Mouse (Mus musculus): Measurements from ENCODE around the gene Il27ra. TPM values are rescaled to one million over a fixed set of nuclear protein-coding genes. Genes with fewer than 3 reads are reported as not detected.

Gene Il27ra
- polyA plus RNA-seq, 2 experiments from 2014 or later: 261 to 389 TPM

DNA sequence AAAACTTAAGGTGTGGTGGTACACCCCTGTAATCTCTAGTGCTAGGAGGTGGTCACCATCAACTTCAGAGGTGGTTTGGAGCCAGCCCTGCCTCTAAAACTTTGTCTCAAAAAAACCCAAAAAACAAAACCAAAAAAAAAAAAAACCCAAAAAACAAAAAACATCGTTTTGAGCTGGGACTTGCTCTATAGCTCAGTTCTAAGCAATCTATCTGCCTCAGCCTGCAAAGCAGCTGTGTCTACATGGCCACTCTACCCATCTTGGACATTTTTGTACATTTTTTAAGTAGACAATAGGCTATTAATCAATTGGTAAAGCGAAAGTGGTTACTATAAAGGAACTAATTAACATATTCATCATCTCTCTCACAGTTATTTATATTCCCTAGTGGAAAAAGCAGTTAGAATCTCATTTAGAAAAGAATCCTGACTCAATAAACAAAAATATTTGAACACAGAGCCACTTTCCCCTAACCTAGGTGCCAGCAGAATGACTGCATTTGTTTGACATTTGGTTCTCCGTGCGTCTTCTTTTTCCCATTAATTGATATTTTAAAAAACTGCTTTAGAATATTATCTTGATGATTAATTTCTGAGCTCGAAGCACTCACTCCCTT, 23.2 kb upstream of the Il27ra start:
- ATAC-seq: no peak

DNA sequence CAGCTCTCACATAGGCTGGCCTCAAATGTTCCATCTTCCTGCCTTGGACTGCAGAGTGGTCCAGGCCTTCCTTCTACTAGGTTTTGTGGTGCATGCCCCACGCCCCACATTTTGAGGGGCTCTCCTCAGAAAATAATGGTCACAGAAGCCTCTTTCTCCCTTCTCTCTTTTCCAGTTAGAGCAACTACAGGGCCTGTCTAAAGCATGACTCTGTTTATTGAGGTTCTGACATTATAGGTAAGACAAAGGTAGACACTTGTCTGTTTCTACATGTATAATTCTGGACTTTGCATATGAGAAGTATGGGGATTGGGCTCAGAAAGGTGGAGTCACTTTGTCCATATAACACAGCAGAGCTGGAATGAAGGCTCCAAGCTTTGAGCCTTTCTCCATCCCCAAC, 22.6 kb upstream of the Il27ra start, which contains the start of gene Gm10643:
Gm10643 (minus strand) TSS at position 101 of the 400 bp plus-strand sequence.
- ATAC-seq: no peak

DNA sequence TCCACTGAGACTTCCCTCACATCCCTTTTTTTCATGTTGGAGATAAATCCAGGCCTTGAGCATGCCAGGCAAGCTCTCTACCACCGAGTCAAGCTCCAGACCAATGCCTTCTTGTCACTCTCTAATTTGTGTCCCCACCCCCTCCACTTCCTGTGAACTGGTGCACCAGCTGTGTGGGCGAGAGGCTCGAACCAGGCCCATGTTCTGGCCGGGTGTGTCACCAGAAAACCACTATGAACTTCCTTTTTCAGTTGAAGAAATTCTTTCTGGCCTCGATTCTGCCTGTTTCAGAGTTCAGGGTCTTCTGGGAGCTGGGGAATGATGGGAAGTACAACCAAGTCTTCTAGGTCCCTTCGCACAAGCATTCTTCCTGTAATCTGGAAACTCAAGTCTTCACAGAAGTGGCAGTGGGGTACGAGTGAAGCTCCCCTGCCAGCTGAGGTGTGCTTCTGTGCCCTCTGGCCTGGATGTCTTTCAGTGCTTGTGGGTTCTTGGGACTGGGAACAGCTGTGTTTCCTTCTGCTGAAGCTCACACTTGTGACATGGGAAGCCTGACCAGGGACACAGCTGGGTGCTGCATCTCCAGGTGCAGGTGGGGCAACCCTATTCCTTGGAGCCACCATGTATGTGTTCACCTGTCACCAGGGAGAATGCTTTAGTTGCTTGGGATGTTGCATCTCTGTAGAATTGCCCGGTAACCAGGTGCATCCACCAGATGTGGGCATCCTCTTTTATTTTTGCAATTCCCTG, 21.6 kb upstream of the Il27ra start:
- ATAC-seq: peak; percentile 26

DNA sequence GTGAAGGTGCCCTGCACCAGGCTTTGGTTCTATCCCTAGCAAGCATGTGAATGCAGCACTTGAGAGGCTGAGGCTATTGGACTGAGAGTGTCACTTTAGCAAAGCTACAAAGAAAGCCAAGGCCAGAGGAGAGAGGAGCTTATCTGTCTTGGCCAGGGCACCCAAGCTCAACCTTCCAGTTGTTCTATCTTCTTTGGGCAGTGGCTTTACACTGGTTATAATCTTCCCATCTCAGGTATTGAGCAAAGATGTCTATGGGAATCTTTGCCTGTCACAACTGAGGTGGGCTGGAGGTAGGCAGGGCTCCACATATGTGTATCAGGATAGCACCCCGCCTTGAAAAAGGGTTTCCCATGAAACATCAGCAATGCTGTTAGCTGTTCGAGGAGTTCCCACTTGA, 17.9 kb upstream of the Il27ra start:
- no peak for ATAC-seq

DNA sequence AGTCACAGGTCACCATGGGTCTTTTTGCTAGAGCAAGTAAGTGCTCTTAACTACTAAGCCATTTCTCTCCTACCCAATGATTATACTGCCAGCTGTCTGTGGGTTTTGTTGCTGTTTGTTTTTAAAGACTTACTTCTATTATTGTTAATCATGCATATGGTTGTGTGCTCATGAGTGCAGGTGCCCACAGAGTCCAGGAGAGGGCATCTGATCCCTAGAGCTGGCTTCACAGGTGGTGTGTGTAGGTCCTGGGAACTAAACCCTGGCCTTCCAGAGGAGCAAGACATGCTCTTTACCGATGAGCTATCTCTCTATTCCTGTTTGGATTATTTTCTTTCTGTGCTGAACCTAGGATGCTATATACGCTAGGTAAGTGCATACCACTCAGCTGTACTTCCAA, 16.8 kb upstream of the Il27ra start:
- no peak for ATAC-seq

DNA sequence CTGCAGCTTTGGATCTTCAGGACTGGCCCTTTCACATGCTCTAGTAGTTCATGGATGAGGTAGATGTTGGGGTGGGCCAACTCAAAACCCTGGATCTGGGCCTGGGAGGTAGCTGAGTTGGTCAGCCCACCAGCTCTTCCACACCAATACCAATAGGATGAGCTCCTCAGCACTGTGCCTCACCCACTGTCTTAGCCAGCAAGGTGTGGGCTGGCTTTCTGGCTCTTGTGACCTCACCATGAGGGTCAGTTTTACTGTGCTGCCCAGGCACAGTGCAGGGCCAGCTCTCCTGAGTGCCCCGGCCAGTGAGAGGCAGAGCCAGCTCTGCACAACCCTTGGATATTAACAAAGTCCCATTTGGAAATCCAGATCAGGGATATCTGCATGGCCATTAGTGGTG, 15.4 kb upstream of the Il27ra start:
- no peak for ATAC-seq

DNA sequence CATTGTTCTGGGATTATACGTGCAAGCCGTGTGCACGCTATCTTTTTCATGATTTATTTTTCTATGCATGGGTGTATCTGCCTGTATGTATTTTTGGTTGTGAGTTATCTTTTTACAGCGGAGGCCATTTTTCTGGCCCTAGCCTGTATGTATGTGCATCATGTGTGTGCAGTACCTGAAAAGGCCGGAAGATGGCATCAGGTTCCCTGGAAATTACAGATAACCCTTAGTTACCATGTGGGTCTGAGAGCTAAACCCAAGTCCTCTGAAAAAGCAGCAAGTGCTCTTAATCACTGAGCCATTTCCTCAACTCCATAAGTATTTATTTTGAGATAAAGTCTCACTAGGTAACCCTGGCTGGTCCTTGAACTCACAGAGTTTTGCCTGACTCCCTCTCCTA, 10.8 kb upstream of the Il27ra start:
- no peak for ATAC-seq

DNA sequence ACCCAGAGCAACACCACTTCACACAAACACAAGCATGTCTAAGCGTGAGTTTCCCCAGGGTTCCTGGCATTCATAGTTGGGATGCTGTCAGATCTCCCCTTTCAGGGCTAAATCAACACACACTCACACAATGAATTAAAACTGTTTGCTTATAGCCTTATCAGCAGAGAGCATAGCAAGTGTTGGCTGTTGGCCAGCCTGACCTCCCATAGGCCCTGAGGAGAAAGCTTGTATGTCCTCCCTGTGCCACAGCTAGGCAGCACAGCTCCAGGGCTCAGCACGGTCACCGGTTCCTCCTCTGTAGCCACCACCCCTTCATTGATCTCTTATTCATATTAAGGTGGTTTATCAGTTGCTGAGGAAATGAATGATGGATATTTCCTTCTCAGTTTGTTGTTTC, 10.4 kb upstream of the Il27ra start:
- no peak for ATAC-seq

DNA sequence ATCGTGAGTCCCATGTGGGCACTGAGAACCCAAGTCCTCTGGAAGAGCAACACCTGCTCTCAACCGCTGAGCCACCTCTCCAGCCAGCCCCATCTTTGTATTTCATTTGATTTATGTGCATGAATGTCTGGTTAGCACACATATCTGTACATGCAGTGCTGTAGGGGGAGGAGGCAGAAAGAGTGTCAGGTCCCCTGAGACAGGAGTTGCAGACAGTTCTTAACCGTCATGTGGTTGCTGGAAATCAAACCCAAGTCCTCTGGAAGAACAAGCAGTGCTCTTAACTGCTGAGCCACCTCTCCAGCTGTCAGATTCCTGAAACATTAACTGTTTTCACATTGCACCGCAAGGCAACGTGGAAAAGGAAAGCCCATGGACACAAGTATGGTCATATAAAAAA, 5.8 kb upstream of the Il27ra start:
- ATAC-seq: no peak

DNA sequence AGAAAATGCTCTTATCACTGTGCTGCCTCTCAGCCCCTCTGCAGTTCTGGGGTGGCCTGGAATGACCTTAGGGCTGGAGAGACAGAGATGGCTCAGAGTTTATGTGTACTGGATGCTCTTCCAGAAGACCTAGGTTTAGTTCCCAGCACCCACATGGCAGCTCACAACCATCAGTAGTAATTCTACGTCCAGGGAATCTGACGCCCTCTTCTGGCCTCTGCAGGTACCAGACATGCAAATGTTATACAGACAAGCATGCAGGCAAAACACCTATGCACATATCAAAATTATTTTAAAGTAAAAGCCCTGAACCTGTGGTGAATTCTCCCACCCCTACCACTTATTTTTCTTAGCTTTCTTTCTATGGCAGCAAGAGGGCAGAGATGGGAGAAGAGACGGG, 4.1 kb upstream of the Il27ra start:
- no peak for ATAC-seq

DNA sequence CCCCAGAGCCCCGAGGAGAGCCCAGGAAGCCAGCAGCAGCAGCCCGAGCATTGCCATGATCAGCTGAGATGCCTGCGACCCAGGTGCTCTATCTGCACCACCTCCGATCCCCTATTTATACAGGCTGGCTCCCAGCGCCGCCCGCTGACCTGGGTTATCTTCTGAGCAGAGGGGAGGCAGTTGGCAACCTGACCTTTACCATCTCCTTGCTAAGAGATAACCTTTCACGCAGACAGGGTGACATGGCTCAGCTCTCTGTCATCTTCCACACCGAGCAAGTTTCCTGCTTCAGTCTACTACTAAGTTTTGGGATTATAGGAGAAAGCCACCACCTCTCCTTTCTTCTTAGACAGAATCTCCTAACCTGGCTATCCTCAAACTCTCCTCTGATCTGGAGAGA, 2.5 kb upstream of the Il27ra start, which contains the start of gene Rln3:
Rln3 (minus strand) TSS at position 101 of the 400 bp plus-strand sequence.
- ATAC-seq: no peak

DNA sequence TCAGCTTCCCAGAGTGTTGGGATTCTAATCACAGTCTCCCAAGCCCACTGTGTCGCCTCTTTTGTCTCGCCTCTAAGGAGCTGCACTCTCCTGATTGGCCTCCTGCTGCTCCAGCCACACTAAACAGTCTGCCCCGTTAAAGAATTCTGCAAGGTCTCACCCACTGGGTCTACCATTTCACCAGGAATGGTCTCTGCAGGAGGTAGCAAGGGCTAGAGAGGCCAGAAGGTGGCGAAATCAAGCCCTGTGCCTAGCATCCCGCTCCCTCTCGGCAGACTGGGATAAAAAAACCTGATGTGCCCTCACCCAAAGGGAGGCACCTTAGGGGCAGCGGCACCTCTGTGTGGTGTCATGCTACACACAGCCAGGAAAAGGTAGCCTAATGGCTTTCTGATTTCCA, 1.7 kb upstream of the Il27ra start:
- ATAC-seq: no peak

DNA sequence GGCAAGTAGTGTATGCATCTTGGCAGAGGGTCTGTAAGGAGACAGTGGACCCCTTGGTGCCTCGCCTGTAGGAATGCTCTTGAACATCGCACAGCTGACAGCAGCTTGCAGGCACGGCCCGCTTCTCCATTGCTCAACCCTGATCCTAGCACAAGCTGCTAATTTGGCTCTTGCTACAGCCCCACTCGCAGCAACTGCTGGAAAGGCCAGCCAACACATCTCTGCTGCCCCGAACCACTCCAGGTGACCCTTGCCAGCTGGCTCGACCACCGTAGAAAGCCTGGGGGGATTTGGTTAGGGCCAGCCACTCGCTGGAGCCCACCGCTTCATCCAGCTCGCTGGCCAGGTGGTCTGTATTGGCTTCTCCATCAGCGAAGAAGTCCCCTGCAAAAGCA, 556 bp upstream of the Il27ra start:
- ATAC-seq: no peak

DNA sequence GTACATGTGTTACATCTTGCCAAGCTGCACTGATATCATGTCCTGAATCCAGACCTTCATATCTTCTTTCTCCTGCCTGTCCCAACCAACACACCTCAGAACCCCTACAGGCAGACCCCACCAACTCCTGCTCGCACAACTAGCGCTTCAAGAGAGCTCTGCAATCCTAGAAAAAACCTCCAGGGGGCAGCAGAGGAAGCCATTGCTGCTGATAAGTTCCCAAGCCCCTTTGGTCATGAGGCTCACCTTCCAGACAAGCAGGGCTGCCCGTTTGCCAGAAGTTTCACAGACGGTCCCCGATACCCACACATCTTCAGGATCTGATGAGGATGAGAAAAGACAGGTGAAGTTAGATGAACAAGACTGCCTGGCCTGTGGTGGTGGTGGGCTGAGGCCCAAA, 3.3 kb downstream of the Il27ra start:
- ATAC-seq: no peak

DNA sequence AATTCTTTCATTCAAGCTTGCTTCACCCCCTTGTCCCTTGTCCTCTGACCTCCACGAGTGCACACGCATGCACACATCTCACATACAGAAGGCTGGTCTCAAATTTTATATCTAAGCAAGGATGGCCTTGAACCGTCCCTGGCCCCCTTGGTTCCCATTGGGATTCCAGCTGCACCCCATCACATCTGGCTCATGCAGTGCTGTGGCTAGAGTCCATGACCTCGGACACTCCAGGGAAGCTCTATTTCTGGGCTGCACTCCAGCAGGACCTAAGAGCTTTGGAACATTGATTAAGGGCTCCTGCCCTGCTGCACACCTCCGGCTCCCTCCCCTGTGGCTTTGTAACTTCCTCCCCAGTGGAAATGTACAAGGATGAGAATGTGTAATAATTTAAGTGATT, 4.4 kb downstream of the Il27ra start:
- no peak for ATAC-seq

DNA sequence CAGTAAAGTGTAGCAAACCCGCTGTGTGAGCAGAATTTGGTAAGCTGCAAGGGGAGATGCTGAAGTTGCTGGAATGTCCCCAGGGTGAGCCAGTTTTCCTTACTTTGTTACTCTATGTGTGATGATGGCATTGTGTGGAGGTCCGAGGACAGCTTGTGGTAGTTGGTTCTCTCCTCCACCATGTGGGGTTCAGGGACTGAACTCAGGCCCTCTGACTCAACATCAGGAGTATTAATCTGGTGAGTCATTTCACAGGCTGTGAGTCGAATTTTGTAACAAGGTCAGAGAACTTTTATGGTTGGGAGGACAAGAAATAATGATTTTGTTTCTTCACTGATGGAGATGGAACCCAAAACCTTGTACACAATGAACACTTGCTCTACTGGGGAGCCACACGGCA, 9.6 kb downstream of the Il27ra start:
- no peak for ATAC-seq

DNA sequence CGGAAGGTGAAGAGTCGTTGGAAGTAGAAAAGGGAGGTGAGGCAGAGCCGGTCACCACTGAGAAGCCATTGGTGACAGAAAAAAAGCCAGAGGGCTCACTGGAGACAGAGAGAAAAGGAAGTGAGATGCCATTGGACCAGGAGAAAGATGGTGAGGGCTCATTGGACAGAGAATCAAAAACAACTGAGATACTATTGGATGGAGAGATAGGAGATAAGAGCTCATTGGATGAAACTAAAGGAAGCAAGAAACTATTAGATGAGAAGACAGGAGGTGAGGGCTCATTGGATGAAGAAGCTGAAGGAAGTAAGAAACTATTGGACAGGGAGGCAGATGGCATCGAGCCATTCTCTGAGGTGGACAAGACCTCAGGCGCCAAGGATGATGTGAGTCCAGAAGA, 13.1 kb downstream of the Il27ra start:
- ATAC-seq: no peak

DNA sequence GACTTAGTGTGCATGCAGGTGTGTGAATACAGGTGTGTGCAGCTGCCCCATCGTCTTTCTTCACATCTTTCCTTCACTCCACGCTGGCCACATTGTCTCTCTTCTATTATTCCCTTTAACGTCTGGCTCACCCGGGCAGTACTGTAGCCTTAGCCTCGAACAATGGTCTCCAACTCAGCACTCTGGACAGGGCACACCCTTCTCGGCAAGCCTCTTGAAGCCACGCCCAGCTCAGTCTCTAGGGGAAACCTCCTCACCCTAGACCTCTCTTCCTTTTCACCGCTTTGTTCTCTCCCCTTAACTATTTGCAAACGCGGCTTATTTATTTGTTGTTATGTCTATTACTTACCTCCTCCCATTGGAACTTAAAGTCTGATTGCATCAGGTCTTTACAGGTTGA, 14.9 kb downstream of the Il27ra start:
- ATAC-seq: peak; percentile 43

DNA sequence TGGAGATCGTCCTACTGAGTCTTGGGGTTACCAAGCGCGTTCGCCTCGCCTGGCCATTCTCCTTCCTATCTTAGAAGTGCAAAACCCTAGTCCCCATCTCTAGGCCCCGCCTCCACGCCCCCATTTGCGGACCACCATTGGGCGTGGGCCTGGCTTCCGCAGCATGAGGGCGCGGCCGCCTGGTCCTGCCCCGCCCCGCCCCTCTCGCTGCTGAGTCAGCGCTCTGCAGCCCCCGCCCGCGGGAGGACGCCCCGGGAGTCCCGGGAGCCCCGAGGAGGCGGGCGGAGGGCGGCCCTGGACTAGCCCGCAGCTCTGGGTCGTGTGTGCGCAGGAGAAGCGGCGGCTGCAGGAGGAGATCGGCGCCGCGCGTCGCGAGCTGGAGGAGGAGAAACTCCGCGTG, 16.5 kb downstream of the Il27ra start:
- peak; percentile 42 for ATAC-seq

DNA sequence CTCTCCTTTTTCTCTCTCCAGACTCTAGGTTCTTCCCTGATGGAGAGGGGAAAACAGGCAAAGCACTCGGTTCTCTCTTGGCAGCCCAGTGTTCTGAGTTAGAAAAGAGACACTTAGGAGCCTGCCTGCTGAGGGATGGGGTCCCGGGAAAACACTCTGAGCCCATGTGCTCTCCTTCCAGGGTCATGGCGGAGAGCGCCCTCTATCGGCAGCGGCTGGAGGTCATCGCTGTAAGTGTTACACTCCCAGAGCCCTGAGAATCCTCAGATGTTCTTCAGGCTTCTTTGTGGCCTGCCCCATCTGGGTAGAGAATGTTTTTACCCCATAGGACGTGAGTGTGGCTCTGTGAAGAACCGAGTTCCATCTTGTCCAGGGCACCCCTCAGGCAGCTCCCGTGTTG, 18.2 kb downstream of the Il27ra start:
- no peak for ATAC-seq

DNA sequence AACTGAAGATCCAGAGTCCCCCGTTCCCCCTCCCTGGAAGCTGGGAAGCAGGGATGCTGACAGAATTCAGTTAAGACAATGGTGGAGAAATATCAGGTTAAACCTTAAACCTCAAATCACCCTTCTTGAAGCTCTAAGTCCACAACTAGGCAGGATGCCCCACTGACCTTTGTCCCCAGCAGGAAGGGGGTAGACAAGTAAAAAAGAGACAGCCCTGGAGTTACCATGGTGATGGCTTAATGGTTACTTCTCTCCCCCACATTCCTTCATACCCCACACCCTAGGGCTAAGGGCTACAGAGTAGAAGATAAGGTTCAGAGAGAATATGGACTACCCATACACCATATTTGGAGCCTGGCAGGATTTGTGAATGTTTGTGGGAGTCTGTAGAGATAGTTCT, 18.8 kb downstream of the Il27ra start:
- no peak for ATAC-seq

DNA sequence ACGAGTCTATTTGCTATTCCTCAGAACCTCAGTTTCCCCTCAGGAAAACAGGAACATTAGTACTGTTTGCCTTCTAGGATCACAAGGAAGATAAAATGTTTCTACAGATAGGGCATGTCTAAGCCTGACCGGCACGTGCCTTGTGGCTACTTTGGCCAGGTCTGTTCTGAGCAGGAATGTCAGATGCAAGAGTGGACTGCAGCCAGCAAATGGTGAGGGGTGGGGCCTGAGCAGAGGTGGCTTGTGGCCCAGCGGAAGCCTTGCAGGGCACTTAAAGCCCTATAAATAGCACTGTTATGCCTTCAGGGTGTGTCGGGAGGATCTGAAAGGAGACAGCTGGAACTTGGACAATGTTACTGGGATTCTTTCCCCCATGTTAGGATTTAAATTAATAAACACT, 19.3 kb downstream of the Il27ra start:
- no peak for ATAC-seq

DNA sequence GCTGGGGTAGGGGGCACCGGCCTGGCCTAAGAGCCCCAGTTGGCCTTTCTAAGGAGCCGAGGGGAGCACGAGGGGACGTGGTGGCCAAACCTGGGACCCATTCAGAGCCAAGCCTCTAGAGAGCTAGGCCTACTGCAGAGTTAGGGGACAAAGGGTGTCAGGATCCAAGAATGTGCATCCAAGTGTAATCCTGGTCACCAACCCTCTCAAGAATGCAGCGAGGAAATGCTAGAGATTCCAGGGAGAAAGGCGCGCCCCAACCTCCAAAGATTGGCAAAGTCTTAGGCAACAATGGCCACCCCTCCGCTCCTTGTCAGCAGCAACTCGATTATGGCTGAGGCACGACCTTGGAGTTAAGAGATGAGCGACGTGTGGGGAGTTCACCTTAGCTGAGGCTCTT, 20.8 kb downstream of the Il27ra start:
- ATAC-seq: no peak

DNA sequence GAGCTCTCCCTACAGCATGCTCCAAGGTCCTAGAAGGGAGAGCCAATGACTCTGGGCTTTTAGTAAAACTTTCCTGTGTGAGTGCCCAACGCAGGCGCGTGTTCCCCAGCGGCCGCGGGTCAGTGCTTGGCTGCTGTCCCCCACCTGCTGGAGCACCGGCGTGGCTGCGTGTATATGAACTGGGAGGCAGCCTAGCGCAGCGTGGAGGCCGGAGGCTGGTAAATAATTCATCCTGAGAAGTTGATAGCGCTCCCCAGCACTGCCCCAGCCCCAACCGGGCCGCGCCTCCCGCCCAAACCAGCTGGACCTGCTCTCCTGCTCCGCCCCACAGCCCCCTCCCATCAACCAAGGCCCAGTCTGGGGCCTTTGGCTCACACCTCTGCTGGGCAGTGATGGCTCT, 21.3 kb downstream of the Il27ra start, which contains the start of gene Palm3:
Palm3 (plus strand) TSS at position 376 of the 400 bp plus-strand sequence.
- ATAC-seq: no peak

DNA sequence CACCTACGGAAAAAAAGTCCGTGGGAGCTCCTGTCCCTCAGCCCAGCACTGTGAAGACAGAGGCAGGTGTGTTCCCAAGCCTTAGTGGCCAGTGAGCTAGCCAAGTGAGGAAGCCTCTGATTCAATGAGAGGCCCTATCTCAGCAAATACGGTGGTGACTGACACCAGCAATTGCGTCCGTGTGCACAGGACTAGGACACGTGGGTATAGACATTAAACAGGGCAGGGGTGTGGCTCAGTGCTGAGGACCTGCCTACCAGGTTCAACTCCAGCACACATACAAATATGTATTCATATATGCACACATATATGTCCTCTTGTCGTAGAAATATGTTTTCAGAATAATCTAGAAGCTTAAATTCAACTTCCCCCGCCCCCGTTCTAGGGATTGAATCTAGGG, 22.7 kb downstream of the Il27ra start:
- ATAC-seq: peak; percentile 36

Data from CD4-positive, CD25-positive, alpha-beta regulatory T cell, adult 4 months (primary cell).